Mouse (Mus musculus): Measurements from ENCODE around the gene Kpna1. TPM values are rescaled to one million over a fixed set of nuclear protein-coding genes. Genes with fewer than 3 reads are reported as not detected.
A peak's percentile ranks its signal among the peaks of the same experiment; 100 is the strongest.

Gene Kpna1
- total RNA-seq, 1 experiment from 2014 or later = 60.1 TPM

GRCm38 (mm10) chr16:36067694-36068093 is 89.1 kb downstream of the Kpna1 start:
- no peak for ATAC-seq (replicated peaks; ENCODE audit: low read depth, poor library complexity, severe bottlenecking)

GRCm38 (mm10) chr16:36068356-36068755 is 89.8 kb downstream of the Kpna1 start:
- no peak for ATAC-seq (replicated peaks; ENCODE audit: low read depth, poor library complexity, severe bottlenecking)

GRCm38 (mm10) chr16:36069819-36070575 is 91.4 kb downstream of the Kpna1 start:
- ATAC-seq (replicated peaks; ENCODE audit: low read depth, poor library complexity, severe bottlenecking) = no peak

- peak; percentile 0; the same call in 1 of the 2 replicates for ATAC-seq (replicated peaks; ENCODE audit: low read depth, poor library complexity, severe bottlenecking)
These were observed 92.5 kb downstream of the Kpna1 start for GRCm38 (mm10) chr16:36071071-36071449.

GRCm38 (mm10) chr16:36071450-36072379 is 93.2 kb downstream of the Kpna1 start, which contains the start of the genes Fam162a and Ccdc58:
Fam162a (minus strand) TSS chr16:36071594.
Ccdc58 (plus strand) TSS chr16:36071685.
- ATAC-seq (replicated peaks; ENCODE audit: low read depth, poor library complexity, severe bottlenecking) = peak; percentile 94

- no peak for ATAC-seq (replicated peaks; ENCODE audit: low read depth, poor library complexity, severe bottlenecking)
These were observed 94.0 kb downstream of the Kpna1 start for GRCm38 (mm10) chr16:36072410-36073011.

- no peak for ATAC-seq (replicated peaks; ENCODE audit: low read depth, poor library complexity, severe bottlenecking)
These were observed 96.2 kb downstream of the Kpna1 start for GRCm38 (mm10) chr16:36074772-36075171.

- ATAC-seq (replicated peaks; ENCODE audit: low read depth, poor library complexity, severe bottlenecking) = no peak
These were observed 101.4 kb downstream of the Kpna1 start for GRCm38 (mm10) chr16:36079916-36080315.

Other genes with a start within 250 kb of the Kpna1 start
- gene Dirc2, start 209.4 kb upstream of the Kpna1 start, total RNA-seq (2017) = 5.5 and 7.9 TPM in 2 replicates
- gene Hspbap1, start 208.4 kb upstream of the Kpna1 start, total RNA-seq (2017) = 2.5 and 4.5 TPM in 2 replicates
- gene Parp14, start 107.2 kb upstream of the Kpna1 start, total RNA-seq (2017) = 16.1 and 20.6 TPM in 2 replicates
- gene Parp9, start 40.3 kb upstream of the Kpna1 start, total RNA-seq (2017) = 38.2 and 48.5 TPM in 2 replicates
- 42.5 and 48.7 TPM in 2 replicates for gene Dtx3l, start 39.6 kb upstream of the Kpna1 start, total RNA-seq (2017)
- 8.1 and 11.0 TPM in 2 replicates for gene Wdr5b, start 62.4 kb downstream of the Kpna1 start, total RNA-seq (2017)
- 111 and 118 TPM in 2 replicates for gene Fam162a, start 92.8 kb downstream of the Kpna1 start, total RNA-seq (2017)
- gene Ccdc58, start 92.9 kb downstream of the Kpna1 start, total RNA-seq (2017) = 148 and 156 TPM in 2 replicates
- not detected in 2 replicates for gene Csta1, start 152.5 kb downstream of the Kpna1 start, total RNA-seq (2017)
- not detected in 2 replicates for gene Stfa2l1, start 178.1 kb downstream of the Kpna1 start, total RNA-seq (2017)
- 0.55 TPM in 1 of 2 replicates, not detected in the other for gene Gm5483, start 205.5 kb downstream of the Kpna1 start, total RNA-seq (2017)
- not detected in 2 replicates for gene Gm5416, start 231.7 kb downstream of the Kpna1 start, total RNA-seq (2017)
- gene 2010005H15Rik, start 242.7 kb downstream of the Kpna1 start, total RNA-seq (2017) = not detected in 2 replicates

All from common myeloid progenitor, adult 5-6 weeks (primary cell).